Mouse (Mus musculus): ENCODE data around the gene Nap1l5.

GRCm38 (mm10) chr6:58931149-58931548 is 24.3 kb upstream of the Nap1l5 start:
- TF ChIP-seq GATA1 (IDR thresholded peaks at IDR 0.05; ENCODE audit: low read length): no peak
- no peak for TF ChIP-seq TAL1 (IDR thresholded peaks at IDR 0.05; ENCODE audit: low read length)

All from erythroblast, embryonic 14.5 days (primary cell).